Mouse (Mus musculus): ENCODE measurements around the gene Slc2a3.
"Not testable (repeated sequence)": the region's sequence is repeated elsewhere in the genome, so short reads cannot be mapped to it uniquely, and the experiment has no call there.

Slc2a3 gene

DNA sequence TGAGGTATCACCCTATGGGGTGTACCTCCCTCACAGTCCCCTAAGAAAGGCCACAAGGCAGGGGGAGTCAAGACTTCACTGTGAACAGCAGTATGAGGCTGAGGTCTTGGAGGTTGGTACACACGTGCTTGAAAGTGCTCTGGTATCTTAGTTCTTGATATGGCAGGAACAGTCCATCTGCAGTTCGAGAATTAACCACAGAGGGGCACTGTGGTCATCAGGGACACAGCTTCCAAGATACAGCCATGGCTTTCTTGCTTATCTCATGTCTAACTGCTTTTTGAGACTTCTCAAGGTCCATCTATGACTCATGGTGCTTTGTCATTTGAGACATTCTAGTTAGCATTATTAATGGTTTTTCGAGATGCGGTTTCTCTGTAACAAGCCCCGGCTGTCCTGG, 3.0 kb upstream of the Slc2a3 start:
- peak; percentile 70 for DNase-seq (ENCODE audit: low spot score)

DNA sequence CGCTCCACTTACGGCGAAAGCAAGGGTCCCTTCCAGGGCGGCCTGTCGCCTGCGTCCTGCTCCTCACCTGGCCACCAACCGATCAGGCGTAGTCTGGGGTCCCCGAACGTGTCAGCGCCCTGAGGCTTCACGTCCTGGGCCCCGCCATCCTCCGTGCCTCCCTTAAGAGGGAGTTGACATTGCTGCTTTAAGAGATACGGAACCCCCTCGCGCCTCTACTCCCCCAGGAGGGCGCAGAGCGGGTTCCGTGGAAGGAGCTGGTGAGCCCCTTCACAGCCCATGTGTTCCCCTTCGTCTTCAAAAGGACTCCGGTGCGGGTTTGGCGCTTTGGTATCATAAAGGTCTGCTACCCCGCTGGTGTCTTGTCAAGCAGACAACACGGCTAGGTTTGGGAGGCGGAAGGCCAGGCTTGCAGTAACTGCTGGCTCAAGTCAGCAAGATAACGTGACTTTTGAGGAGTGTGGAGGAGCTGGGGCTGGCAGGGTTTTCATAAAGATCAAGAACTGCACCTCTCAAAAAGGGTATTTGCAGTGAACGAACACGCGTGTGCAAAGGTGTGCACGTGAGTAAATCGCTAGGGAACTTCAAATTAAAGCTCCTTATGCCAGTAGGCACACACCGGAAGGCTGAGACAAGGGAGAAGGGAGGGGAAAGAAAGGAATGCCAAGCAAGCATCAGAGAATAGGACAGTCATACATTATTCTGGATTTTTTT, 518 bp upstream of the Slc2a3 start:
- no peak for DNase-seq (ENCODE audit: low spot score)

DNA sequence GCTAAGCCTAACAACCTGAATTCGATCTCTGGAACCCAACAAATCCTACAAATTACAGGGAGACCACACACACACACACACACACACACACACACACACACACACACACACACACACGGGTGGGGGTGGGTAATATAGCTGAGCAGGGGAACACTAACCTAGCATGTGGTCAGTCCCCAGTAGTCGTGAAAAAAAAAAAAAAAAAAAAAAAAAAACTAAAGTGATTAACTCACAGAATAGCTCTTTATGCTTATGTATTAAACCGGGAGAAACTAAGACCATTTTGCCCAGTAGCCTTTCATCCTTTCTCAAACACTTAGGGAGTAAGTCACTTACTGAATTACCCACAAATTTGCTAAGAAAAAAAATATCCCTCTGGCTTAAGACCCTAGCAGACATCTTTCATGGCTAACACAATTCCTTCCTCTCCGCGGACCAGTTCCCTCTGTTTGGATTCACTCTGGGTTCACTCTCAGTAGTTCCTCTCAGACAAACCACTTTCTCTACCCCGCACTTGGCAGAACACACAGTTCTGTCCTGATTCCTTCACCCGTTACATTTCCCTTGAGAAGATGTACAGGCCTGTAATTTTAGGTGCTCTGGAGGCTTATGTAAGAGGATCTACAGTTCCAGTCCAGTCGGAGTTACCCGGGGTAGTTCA, 670 bp downstream of the Slc2a3 start:
- peak; percentile 47 for DNase-seq (ENCODE audit: low spot score)

DNA sequence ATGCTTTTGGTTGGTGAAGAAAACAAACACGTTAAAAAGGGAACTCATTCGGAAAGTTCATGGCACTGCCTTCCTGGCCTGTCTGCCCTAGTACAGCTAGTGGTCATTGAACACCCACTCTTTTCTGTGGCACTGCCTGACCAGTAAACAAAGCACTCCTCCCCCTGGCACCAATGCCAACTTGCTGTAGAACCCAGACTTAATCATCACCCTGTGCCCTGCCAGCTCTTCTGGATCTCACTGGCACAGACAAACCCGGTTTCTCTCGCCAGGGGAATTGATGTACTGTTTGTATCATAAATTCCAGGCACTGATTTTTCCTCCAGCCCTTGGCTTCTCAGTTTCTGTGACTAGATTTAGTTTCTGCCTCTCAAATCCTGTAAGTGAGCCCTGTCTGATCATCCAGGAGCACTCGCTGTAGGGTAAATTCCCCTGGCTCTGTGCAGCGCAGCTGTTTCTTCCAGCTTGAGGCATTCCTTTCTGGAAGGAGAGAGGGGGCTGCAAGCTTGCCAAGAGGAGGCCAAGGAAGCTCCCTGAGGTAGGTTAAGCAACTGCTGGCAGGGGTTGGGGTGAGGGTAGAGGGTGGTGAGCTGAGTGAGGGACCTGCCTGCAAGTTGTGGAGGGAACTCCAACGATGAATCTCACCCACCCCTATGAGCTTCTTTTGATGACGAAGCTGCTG, 6.0 kb downstream of the Slc2a3 start:
- DNase-seq (ENCODE audit: low spot score): no peak

DNA sequence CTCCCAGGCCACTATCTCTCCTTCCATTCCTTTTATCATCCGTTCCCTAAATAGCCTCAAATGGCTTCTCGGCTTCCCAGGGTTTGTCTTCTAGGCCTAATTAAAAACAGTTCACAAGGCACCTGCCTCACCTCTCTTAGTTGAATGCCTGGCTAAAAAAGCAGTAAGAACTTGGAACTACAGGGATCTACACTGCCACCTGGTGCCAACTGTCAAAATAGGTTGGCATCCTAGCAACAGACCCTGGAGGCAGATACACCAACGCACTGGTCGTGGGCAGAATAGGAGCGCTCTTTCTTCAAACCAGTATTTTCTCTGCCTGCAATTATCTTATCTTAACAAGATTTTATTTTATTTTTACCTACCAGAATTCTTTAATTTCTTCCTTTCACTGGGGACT, 15.2 kb downstream of the Slc2a3 start:
- DNase-seq (ENCODE audit: low spot score): peak; percentile 72

DNA sequence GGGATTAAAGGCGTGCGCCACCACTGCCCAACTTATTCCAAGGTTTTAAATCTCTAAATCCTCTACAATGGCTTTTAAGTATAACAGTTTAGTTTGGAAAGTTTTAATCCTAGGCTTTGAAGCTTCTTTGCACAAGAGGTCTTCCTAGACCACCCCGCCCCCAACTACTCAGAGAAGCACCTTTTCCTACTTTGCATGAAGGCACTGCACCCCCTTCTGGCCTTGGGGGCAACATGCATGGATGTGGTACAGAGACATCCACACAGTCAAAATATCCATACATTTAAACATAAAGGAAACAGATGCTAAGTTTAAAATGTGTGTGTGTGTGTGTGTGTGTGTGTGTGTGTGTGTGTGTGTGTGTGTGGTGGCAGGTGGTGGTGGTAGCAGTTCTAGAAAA, 16.6 kb downstream of the Slc2a3 start:
- DNase-seq (ENCODE audit: low spot score): no peak

DNA sequence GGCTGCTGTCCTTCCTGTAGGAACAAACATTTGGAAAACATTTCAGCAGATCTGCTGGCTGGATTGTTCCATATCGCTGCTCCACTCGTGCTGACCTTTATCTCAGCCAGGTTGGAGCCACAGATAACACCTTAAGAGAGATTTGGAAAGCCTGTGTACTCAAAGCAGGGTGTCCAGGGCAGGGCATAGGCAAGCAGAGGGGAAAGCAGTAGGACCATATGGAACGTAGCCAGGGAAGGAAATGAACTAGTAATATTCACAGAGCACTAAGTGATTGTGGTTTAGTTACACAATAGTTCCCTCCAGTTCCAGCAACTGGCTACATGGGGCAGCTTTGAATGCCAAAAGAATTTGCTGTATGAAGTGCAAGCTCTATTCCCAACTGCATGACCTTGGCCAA, 19.3 kb downstream of the Slc2a3 start:
- no peak for DNase-seq (ENCODE audit: low spot score)

DNA sequence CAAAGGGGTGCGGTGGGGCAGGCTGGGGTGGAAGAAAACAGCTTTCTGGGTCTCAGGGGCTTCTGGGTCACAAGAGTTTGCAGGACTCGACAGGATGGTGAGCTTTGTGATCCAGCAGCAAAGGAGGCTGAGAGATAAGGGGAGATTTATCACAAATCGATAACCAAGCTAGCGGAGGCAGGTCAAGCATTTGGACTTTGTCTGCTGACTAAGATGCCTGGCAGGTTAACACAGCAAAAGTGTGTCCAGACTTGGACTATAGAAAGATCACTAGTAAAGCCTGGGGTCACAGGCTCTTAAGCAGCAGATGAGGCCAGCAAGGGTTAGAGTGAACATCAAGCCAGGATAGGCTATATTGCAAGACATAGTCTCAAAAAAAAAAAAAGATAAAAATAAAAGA, 20.3 kb downstream of the Slc2a3 start:
- DNase-seq (ENCODE audit: low spot score): no peak

DNA sequence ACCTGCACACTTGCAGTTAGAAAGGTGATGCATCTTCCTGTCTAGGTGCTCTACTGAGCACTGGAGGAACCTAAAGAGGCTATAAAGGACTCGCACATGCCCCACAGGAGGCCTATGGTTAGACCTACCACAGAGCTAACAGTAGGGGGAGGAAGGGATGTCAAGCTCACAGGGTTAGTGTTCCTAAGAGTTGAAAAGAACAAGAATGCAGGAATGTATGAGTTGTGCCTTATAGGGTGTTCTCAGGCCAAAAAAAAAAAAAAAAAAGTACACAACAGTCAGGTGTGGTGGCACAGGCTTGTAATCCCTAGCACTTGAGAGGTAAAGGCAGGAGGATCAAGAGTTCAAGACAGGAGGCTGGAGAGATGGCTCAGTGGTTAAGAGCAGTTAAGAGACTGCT, 21.5 kb downstream of the Slc2a3 start:
- no peak for DNase-seq (ENCODE audit: low spot score)

DNA sequence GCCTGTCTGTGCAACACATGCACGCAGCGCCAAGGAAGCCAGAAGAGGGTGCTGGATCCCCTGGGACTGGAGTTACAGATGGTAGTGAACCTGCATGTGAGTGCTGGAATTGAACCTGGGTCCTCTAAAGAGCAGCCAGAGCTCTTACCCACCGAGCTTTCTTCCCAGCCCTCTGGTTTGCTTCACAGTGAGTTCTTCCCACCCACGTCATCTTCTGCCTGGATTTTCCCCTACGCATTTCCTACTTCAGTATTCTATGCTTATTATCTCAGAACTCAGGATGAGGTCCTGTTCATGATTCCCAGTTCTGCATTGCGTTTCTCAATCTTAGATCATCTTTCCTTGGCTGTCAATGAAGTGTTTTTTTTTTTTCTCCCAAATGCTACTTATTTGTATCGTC, 25.4 kb downstream of the Slc2a3 start:
- DNase-seq (ENCODE audit: low spot score): no peak

DNA sequence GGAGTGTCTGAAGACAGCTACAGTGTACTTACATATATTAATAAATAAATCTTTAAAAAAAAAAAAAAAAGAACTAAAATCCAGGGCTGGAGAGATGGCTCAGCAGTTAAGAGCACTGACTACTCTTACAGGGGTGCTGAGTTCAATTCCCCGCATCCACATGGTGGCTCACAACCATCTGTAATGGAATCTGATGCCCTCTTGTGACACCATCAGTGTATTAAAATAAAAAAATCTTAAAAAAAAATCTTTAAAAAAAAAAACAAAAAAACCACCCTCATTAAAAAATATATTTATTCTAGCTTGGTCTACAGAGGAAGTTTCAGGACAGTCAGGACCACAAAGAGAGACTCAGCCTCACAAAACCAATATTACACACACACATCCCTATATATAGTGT, 27.1 kb downstream of the Slc2a3 start:
- DNase-seq (ENCODE audit: low spot score): no peak

DNA sequence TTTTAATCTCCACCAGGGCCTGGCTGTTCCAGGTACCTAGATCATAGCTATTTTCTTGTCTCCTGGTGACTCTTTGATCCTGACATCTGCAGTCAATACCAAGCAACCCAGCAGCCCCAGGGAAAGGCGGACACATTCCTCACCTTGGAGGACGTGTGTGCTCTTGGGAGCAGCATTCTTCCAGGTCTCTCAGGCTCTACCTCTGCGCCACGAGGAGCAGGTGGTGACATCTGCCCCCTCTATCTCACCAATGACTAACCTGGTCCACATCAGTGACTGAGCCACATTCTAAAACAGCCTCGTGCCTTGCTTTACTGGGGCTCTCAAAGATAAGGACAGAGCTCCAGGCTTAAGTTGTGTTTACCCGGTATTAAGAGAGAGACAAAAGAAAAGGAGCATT, 28.7 kb downstream of the Slc2a3 start:
- no peak for DNase-seq (ENCODE audit: low spot score)

DNA sequence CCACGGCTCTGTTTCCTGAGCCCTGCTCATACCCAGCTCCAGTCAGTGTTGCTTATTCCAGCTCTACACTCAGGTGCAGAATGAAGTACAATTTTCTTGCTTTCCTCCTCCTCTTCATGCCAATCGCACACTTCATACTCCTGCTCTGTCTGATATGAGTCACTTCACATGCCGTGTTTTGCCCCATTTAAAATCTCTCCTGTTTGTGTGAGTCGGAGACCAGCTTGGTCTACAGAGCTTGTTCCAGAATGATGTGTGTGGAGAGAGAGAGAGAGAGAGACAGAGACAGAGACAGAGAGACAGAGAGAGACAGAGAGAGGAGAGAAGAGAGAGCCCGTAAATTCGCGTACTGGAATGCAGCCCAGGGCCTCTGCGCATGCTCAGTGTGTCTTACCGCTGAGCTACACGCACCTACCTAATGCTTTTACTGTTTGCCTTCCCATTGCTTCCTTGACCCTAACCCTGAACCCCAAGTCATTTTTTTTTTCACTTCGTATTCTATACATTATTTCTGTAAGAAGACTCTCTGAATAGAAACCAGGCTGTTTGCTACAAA, 30.6 kb downstream of the Slc2a3 start:
- no peak for DNase-seq (ENCODE audit: low spot score)

DNA sequence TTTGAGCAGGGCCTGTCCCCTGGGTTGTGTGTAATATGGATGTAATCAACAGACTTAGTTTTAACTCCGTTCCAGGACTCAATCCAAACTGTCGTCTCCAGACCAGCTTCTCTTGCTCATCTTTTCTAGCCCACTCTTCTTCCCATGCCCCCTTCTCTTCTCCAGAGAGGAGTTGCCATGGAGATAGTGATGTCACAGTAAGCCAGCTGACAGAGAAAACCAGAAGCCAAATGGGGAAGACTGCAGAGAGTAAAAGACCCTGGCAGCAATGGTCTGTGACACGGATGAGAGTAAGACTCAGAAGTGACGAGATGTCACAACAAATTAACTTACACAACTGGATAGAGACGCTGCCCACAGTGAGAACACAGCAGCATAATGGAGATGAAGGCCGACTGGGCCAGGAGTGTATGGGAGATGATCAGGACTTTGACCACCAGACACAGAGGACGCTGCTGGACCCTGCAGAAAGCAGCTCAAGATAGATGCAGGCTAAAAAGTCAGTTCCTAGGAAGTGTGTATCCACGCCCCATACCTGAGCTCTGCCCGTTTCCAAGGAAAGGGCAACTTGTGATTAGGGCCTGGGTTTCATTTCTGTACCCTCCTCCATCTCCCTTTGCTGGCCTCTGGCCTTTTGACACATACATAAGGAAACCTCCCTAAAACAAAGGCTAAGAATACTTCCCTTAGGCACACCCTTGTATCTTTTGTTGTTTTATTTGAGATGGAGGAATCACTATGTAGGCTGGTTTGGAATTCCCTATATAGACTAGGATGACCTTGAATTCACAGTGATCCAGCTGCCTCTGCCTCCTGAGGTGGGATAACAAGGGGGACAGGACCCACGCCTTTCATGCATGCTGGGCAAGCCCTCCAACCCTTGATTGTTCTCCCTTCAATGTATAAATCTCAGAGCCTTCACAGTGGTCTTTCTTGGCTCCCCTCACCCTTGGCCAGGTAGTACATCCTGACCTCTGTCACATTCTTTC, 31.4 kb downstream of the Slc2a3 start:
- DNase-seq (ENCODE audit: low spot score): no peak

DNA sequence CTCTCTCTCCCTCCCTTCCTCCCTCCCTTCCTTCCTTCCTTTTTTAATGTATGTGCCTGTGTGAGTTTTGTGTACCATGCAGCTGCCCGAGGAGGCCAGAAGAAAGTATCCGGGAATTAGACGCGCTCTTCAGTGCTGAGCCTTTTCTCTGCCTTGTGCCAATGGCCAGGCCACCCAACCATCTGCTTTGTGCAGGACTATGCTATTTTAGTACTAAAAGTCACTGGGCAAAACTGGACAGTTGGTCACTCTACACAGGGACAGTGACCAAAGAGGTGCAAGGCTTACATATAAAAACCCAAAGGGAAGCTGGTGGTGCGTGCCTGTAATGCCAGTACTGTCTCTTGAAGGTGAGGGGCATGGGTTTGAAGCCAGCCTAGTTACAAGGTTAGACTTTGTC, 33.2 kb downstream of the Slc2a3 start:
- DNase-seq (ENCODE audit: low spot score): no peak

DNA sequence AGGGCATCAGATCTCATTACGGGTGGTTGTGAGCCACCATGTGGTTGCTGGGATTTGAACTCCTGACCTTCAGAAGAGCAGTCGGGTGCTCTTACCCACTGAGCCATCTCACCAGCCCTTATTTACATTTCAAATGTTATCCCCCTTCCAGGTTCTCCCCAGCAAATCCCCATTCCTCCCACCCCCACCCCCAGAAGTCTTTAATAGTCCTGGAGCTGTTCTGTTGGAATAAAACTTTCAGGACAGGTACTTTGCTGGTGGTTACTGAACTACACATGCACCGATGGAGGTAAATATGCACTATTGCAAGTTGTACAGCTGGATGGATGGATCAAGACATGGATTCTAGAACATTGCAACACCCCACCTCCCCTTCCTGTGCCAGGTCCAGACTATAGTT, 34.4 kb downstream of the Slc2a3 start:
- not testable (repeated sequence) for DNase-seq (ENCODE audit: low spot score)

DNA sequence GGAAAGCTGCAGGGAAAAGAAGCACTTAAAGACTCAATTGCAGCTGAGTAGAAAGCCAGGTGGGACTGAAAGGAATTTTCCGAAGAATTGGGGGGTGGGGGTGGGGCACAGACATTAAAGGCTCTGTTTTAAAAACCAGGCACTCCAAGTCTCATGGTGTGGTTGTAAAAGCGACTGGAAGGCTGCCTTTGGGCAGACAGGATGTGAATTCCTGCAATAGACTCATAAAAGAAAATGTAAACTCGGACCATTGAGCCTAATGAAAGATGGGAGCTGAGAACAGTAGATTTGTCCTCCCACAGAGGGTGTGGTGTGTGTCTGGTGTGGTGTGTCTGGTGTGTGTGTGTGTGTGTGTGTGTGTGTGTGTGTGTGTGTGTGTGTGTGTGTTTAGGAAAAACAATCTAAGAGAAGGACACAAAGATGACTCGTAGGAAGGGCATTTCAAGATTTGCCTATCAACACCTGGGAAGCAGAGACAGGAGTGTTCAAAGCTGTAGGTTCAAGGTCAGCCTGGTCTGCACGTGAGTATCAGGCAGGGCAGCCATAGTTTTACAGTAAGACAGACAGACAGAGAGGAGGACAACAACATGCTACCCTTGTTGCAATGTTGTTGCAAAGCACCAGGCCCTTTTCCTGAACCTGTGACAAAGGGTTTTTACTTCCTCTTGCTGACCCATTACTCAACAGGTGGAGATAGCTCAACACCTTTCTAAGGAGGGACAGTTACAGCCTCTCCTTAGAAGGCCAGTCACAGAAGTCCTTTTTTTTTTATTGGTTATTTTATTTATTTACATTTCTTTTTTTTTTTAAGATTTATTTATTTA, 35.1 kb downstream of the Slc2a3 start:
- DNase-seq (ENCODE audit: low spot score): no peak

DNA sequence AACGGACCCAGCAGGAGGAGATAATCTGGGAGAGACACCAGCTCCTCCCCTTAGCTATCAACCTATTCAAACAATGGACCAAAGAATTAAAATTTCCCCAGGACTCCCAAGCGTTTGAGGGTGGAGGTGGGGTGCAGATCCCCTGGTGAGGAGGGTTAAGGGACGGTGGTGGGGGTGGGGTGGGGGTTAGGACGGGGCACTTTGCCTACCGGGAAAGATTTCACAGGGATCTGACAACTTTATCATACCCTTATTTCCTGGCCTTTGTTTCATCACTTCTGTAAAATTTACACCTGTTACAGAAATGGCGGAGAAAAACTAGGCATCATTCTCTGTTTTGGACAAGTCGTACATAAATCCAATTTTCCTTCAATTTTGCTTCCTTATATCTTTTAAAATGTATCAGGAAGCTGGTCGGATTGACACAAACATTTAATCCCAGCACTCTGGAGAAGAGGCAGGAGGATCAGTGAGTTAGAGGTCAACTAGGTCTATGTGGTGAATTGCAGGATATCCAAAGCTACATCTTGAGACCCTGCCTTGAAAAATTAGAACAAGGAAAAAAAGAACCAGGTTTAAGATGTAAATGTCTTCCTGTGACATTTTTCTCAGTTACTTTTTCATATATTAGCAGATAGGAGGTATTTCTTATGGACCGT, 36.0 kb downstream of the Slc2a3 start:
- no peak for DNase-seq (ENCODE audit: low spot score)

DNA sequence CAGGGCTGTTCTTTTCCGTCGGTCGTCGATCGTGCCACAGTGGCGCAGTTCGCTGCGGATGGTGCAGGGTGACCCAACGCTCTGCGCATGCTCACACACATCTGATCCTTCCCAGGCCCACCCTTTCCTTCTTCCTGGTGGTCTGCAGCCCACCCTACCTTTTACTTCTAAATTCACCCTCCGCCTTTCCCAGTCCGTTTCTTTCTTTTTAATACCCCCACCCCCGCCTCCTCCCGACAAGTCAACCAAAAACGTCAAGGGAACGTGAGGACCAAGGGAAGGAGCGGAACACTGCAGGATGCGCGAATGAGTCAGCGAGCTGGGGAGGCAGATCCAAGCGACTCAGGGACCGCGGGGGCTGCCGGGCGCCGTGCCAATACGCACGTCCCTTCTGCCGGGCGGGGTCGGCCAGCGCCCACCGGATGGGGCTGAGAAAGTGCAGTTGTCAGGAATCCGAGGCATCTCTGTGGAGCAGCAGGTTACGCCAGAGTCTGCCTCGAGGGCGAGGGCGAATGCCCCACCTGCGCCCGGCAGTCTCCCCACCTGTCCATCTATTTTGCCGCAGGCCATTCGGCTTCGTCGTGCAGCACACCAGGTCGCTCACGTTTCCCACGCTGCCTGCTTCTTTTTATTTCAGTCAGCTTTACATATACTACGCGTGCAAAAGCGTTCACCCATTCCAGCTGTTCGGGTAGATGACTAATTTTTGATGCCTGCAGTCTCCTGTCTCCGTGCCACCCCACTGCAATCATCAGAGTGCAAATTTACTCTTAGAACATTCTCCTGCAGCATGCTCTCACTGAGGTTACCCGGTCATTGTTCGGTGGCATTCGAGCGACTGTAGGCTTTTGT, 36.8 kb downstream of the Slc2a3 start:
- no peak for DNase-seq (ENCODE audit: low spot score)
